Mouse (Mus musculus) testis, adult 2 months (tissue): ENCODE data around the gene Cisd3. TPM values are rescaled to one million over a fixed set of nuclear protein-coding genes. Genes with fewer than 3 reads are reported as not detected.
A peak's percentile ranks its signal among the peaks of the same experiment; 100 is the strongest.
"Not testable (repeated sequence)": the region's sequence is repeated elsewhere in the genome, so short reads cannot be mapped to it uniquely, and the experiment has no call there.

Source experiments
- H3K27ac ChIP-seq: fragments of 200-500 bp; 2 replicates; pipeline ENCODE4 v1.5.1; 2012; ENCODE audit warnings: low read depth, low read length; ENCODE audit not compliant: control insufficient read depth, insufficient read depth
- H3K27me3 ChIP-seq: fragments of 200-500 bp; 2 replicates; pipeline ENCODE4 v1.6.1; 2012; ENCODE audit warnings: mild to moderate bottlenecking, low read length, moderate library complexity; ENCODE audit not compliant: control insufficient read depth, insufficient read depth
- H3K36me3 ChIP-seq: fragments of 200-500 bp; 2 replicates; pipeline ENCODE4 v1.6.1; 2012; ENCODE audit warnings: mild to moderate bottlenecking, low read length; ENCODE audit not compliant: control insufficient read depth, insufficient read depth
- H3K4me1 ChIP-seq: fragments of 200-500 bp; 2 replicates; pipeline ENCODE4 v1.6.1; 2012; ENCODE audit warnings: low read length; ENCODE audit not compliant: control insufficient read depth, insufficient read depth
- H3K4me3 ChIP-seq: fragments of 200-500 bp; 2 replicates; pipeline ENCODE4 v1.5.1; 2012; ENCODE audit warnings: low read depth, mild to moderate bottlenecking, low read length, moderate library complexity, mixed read lengths; ENCODE audit not compliant: control insufficient read depth
- CTCF ChIP-seq: fragments of 200-500 bp; IDR thresholded peaks from 2 replicates; pipeline ENCODE4 v1.5.1; 2012; ENCODE audit warnings: low read depth, mild to moderate bottlenecking, inconsistent platforms, low read length, moderate library complexity; ENCODE audit not compliant: control insufficient read depth, insufficient read depth, insufficient replicate concordance
- POLR2A ChIP-seq: fragments of 200-500 bp; IDR thresholded peaks from 2 replicates; pipeline ENCODE4 v1.6.1; 2012; ENCODE audit warnings: low read depth, mild to moderate bottlenecking, inconsistent platforms, low read length, moderate library complexity; ENCODE audit not compliant: control insufficient read depth
- polyA plus RNA-seq: library from polyadenylated mRNA; depleted of rRNA; stranded (reverse); fragments of >200 nt; gene quantifications from 2 replicates; pipeline ENCODE4 v1.2.3, GENCODE M21; 2012

The Cisd3 gene
- polyA plus RNA-seq, 1 experiment = 17.6 TPM

GRCm38 (mm10) chr11:97654210-97654609, 31.4 kb upstream of the Cisd3 start:
- no peak overlapping the region for H3K4me3 ChIP-seq
- H3K4me1 ChIP-seq = no peaks in the 10 kb centered on the region
- TF ChIP-seq CTCF = no peak
- TF ChIP-seq POLR2A = no peak
- no peaks in the 10 kb centered on the region for H3K36me3 ChIP-seq
- H3K27ac ChIP-seq = no peak overlapping the region
- no peaks in the 10 kb centered on the region for H3K27me3 ChIP-seq

- TF ChIP-seq POLR2A (no peak), CTCF (no peak)
- no peak overlapping the region for H3K27ac ChIP-seq
- no peak overlapping the region for H3K4me3 ChIP-seq
- H3K4me1 ChIP-seq = peaks cover 10% of the 10 kb centered on the region
- no peaks in the 10 kb centered on the region for H3K27me3 ChIP-seq
- H3K36me3 ChIP-seq = no peaks in the 10 kb centered on the region
These were observed 29.2 kb upstream of the Cisd3 start for GRCm38 (mm10) chr11:97656269-97656971.

GRCm38 (mm10) chr11:97657184-97657945, 28.3 kb upstream of the Cisd3 start:
- Histone ChIP-seq H3K27me3 (no peaks in the 10 kb centered on the region), H3K36me3 (no peaks in the 10 kb centered on the region), H3K4me3 (no peak overlapping the region), H3K4me1 (peaks cover 18% of the 10 kb centered on the region), H3K27ac (no peak overlapping the region)
- TF ChIP-seq POLR2A (no peak), CTCF (no peak)

- not testable (repeated sequence) for H3K27ac ChIP-seq, H3K36me3 ChIP-seq, H3K4me3 ChIP-seq, H3K27me3 ChIP-seq
- peaks cover 22% of the 10 kb centered on the region for H3K4me1 ChIP-seq
These were observed 27.7 kb upstream of the Cisd3 start for GRCm38 (mm10) chr11:97657967-97658366.

GRCm38 (mm10) chr11:97658751-97659266, 26.8 kb upstream of the Cisd3 start:
- H3K36me3 ChIP-seq = no peaks in the 10 kb centered on the region
- no peak overlapping the region for H3K4me3 ChIP-seq
- H3K27ac ChIP-seq = no peak overlapping the region
- H3K27me3 ChIP-seq = no peaks in the 10 kb centered on the region
- TF ChIP-seq CTCF (no peak), POLR2A (no peak)
- H3K4me1 ChIP-seq = peaks cover 24% of the 10 kb centered on the region

GRCm38 (mm10) chr11:97659267-97659989, 26.2 kb upstream of the Cisd3 start:
- H3K4me1 ChIP-seq = peaks cover 28% of the 10 kb centered on the region
- no peaks in the 10 kb centered on the region for H3K36me3 ChIP-seq
- peak overlapping the region; percentile 82 for H3K27ac ChIP-seq
- no peaks in the 10 kb centered on the region for H3K27me3 ChIP-seq
- no peak for TF ChIP-seq CTCF
- TF ChIP-seq POLR2A = no peak
- peak overlapping the region; percentile 91 for H3K4me3 ChIP-seq

GRCm38 (mm10) chr11:97659990-97660714, 25.5 kb upstream of the Cisd3 start:
- Histone ChIP-seq H3K4me1 (peaks cover 31% of the 10 kb centered on the region), H3K27ac (peak overlapping the region; percentile 82), H3K27me3 (no peaks in the 10 kb centered on the region), H3K36me3 (no peaks in the 10 kb centered on the region), H3K4me3 (peak overlapping the region; percentile 91)
- no peak for TF ChIP-seq POLR2A
